Mouse (Mus musculus): ENCODE measurements around the gene Prlhr. TPM values are rescaled to one million over a fixed set of nuclear protein-coding genes. Genes with fewer than 3 reads are reported as not detected.

Gene Prlhr
- polyA plus RNA-seq, 1 experiment from 2014 or later = not detected

GRCm38 (mm10) chr19:60459071-60459470, 9.0 kb downstream of the Prlhr start:
- Histone ChIP-seq H3K9me3 (ENCODE audit: control insufficient read depth, low read length) (no peaks in the 10 kb centered on the region), H3K9ac (ENCODE audit: low read depth, low read length) (no peak overlapping the region), H3K4me1 (replicated peaks; ENCODE audit: control insufficient read depth, insufficient read depth, low read length) (no peaks in the 10 kb centered on the region), H3K27me3 (replicated peaks; ENCODE audit: control insufficient read depth, insufficient read depth, low read length) (no peaks in the 10 kb centered on the region), H3K27ac (ENCODE audit: low read depth, low read length) (no peak overlapping the region), H3K4me2 (no peak overlapping the region), H3K36me3 (ENCODE audit: control insufficient read depth, insufficient read depth, low read length) (no peaks in the 10 kb centered on the region), H3K4me3 (ENCODE audit: low read depth, low read length) (no peak overlapping the region)
- 81% methylated on average over 2 of the region's 2 CpGs for WGBS
- DNase-seq (ENCODE audit: low spot score) = no peak
- ATAC-seq (replicated peaks; ENCODE audit: low FRiP score) = no peak

GRCm38 (mm10) chr19:60455791-60456190, 12.3 kb downstream of the Prlhr start:
- ATAC-seq (replicated peaks; ENCODE audit: low FRiP score) (no peak), DNase-seq (ENCODE audit: low spot score) (no peak)
- Histone ChIP-seq H3K9me3 (ENCODE audit: control insufficient read depth, low read length) (no peaks in the 10 kb centered on the region), H3K9ac (ENCODE audit: low read depth, low read length) (no peak overlapping the region), H3K36me3 (ENCODE audit: control insufficient read depth, insufficient read depth, low read length) (no peaks in the 10 kb centered on the region), H3K27ac (ENCODE audit: low read depth, low read length) (no peak overlapping the region), H3K27me3 (replicated peaks; ENCODE audit: control insufficient read depth, insufficient read depth, low read length) (no peaks in the 10 kb centered on the region), H3K4me1 (replicated peaks; ENCODE audit: control insufficient read depth, insufficient read depth, low read length) (no peaks in the 10 kb centered on the region), H3K4me3 (ENCODE audit: low read depth, low read length) (no peak overlapping the region), H3K4me2 (no peak overlapping the region)
- 75% methylated on average over 1 of the region's 1 CpGs for WGBS

- Histone ChIP-seq H3K4me1 (replicated peaks; ENCODE audit: control insufficient read depth, insufficient read depth, low read length) (no peaks in the 10 kb centered on the region), H3K9me3 (ENCODE audit: control insufficient read depth, low read length) (no peaks in the 10 kb centered on the region), H3K27me3 (replicated peaks; ENCODE audit: control insufficient read depth, insufficient read depth, low read length) (no peaks in the 10 kb centered on the region), H3K9ac (ENCODE audit: low read depth, low read length) (no peak overlapping the region), H3K27ac (ENCODE audit: low read depth, low read length) (no peak overlapping the region), H3K36me3 (ENCODE audit: control insufficient read depth, insufficient read depth, low read length) (no peaks in the 10 kb centered on the region), H3K4me3 (ENCODE audit: low read depth, low read length) (no peak overlapping the region), H3K4me2 (no peak overlapping the region)
- ATAC-seq (replicated peaks; ENCODE audit: low FRiP score) (no peak), DNase-seq (ENCODE audit: low spot score) (no peak)
Measured at GRCm38 (mm10) chr19:60440531-60440930, 27.6 kb downstream of the Prlhr start.

GRCm38 (mm10) chr19:60440083-60440482, 28.0 kb downstream of the Prlhr start:
- no peak overlapping the region for H3K4me3 ChIP-seq (ENCODE audit: low read depth, low read length)
- H3K4me1 ChIP-seq (replicated peaks; ENCODE audit: control insufficient read depth, insufficient read depth, low read length) = no peaks in the 10 kb centered on the region
- no peak overlapping the region for H3K4me2 ChIP-seq
- ATAC-seq (replicated peaks; ENCODE audit: low FRiP score) = no peak
- DNase-seq (ENCODE audit: low spot score) = no peak
- H3K36me3 ChIP-seq (ENCODE audit: control insufficient read depth, insufficient read depth, low read length) = no peaks in the 10 kb centered on the region
- no peaks in the 10 kb centered on the region for H3K9me3 ChIP-seq (ENCODE audit: control insufficient read depth, low read length)
- H3K9ac ChIP-seq (ENCODE audit: low read depth, low read length) = no peak overlapping the region
- 61% methylated on average over 5 of the region's 5 CpGs for WGBS
- no peak overlapping the region for H3K27ac ChIP-seq (ENCODE audit: low read depth, low read length)
- no peaks in the 10 kb centered on the region for H3K27me3 ChIP-seq (replicated peaks; ENCODE audit: control insufficient read depth, insufficient read depth, low read length)

- ATAC-seq (replicated peaks; ENCODE audit: low FRiP score) = no peak
Measured at GRCm38 (mm10) chr19:60437566-60438241, 30.4 kb downstream of the Prlhr start.

GRCm38 (mm10) chr19:60432347-60433129, 35.6 kb downstream of the Prlhr start:
- H3K36me3 ChIP-seq (ENCODE audit: control insufficient read depth, insufficient read depth, low read length) = no peaks in the 10 kb centered on the region

More at GRCm38 (mm10) chr19:60437566-60438241, 30.4 kb downstream of the Prlhr start:
- H3K27ac ChIP-seq (ENCODE audit: low read depth, low read length) = no peak overlapping the region
- H3K4me1 ChIP-seq (replicated peaks; ENCODE audit: control insufficient read depth, insufficient read depth, low read length) = no peaks in the 10 kb centered on the region
- H3K9me3 ChIP-seq (ENCODE audit: control insufficient read depth, low read length) = no peaks in the 10 kb centered on the region
- WGBS = 45% methylated on average over 6 of the region's 6 CpGs
- H3K9ac ChIP-seq (ENCODE audit: low read depth, low read length) = no peak overlapping the region
- H3K27me3 ChIP-seq (replicated peaks; ENCODE audit: control insufficient read depth, insufficient read depth, low read length) = no peaks in the 10 kb centered on the region
- no peak for DNase-seq (ENCODE audit: low spot score)
- no peaks in the 10 kb centered on the region for H3K36me3 ChIP-seq (ENCODE audit: control insufficient read depth, insufficient read depth, low read length)
- no peak overlapping the region for H3K4me3 ChIP-seq (ENCODE audit: low read depth, low read length)
- H3K4me2 ChIP-seq = no peak overlapping the region

GRCm38 (mm10) chr19:60417611-60418010, 50.5 kb downstream of the Prlhr start:
- H3K9me3 ChIP-seq (ENCODE audit: control insufficient read depth, low read length) = no peaks in the 10 kb centered on the region

More at GRCm38 (mm10) chr19:60432347-60433129, 35.6 kb downstream of the Prlhr start:
- Histone ChIP-seq H3K27ac (ENCODE audit: low read depth, low read length) (no peak overlapping the region), H3K4me1 (replicated peaks; ENCODE audit: control insufficient read depth, insufficient read depth, low read length) (no peaks in the 10 kb centered on the region), H3K4me2 (no peak overlapping the region), H3K4me3 (ENCODE audit: low read depth, low read length) (no peak overlapping the region), H3K9me3 (ENCODE audit: control insufficient read depth, low read length) (no peaks in the 10 kb centered on the region), H3K9ac (ENCODE audit: low read depth, low read length) (no peak overlapping the region), H3K27me3 (replicated peaks; ENCODE audit: control insufficient read depth, insufficient read depth, low read length) (no peaks in the 10 kb centered on the region)
- DNase-seq (ENCODE audit: low spot score) = no peak
- WGBS = 72% methylated on average over 6 of the region's 6 CpGs
- ATAC-seq (replicated peaks; ENCODE audit: low FRiP score) = no peak

More at GRCm38 (mm10) chr19:60417611-60418010, 50.5 kb downstream of the Prlhr start:
- Histone ChIP-seq H3K27ac (ENCODE audit: low read depth, low read length) (no peak overlapping the region), H3K4me3 (ENCODE audit: low read depth, low read length) (no peak overlapping the region), H3K9ac (ENCODE audit: low read depth, low read length) (no peak overlapping the region), H3K4me1 (replicated peaks; ENCODE audit: control insufficient read depth, insufficient read depth, low read length) (no peaks in the 10 kb centered on the region), H3K4me2 (no peak overlapping the region), H3K27me3 (replicated peaks; ENCODE audit: control insufficient read depth, insufficient read depth, low read length) (no peaks in the 10 kb centered on the region), H3K36me3 (ENCODE audit: control insufficient read depth, insufficient read depth, low read length) (no peaks in the 10 kb centered on the region)
- DNase-seq (ENCODE audit: low spot score) = no peak
- WGBS = 71% methylated on average over 1 of the region's 1 CpGs
- ATAC-seq (replicated peaks; ENCODE audit: low FRiP score) = peak; percentile 78

All from liver, embryonic 11.5 days (tissue).